Mouse (Mus musculus): ENCODE data around the gene Stxbp1.

DNA sequence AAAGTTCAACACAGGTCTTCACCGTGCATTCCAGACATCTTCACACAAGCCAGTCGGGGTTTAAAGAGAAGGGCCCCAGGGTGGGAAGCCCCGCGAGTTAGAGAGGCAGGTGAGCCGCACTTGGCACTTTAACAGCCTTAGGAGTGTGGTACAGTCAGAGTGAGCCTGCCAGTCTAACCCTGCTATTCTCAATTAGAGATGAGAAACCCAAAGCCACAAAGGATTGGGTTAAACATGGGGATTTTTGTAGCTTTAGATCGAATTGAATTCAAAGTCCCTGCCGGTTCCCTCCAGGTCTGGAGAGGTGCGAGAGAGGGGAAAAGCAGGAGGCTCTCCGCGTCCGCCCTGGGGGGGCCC lies 106.2 kb downstream of the Stxbp1 start, which contains the start of gene 6330409D20Rik:
- TF ChIP-seq POLR2A (IDR thresholded peaks at IDR 0.05; ENCODE audit: extremely low read depth, insufficient read depth, low read length) (no peak), CTCF (IDR thresholded peaks at IDR 0.05; ENCODE audit: extremely low read depth, insufficient read depth, low read length) (no peak)
